Mouse (Mus musculus) hindbrain, postnatal 0 days (tissue): ENCODE measurements at regions not wholly inside any gene's neighbourhood (a gene's known extent, or its start where the extent isn't known, plus 50 kb on each side); places are given as distances from the start of the nearest gene placed in this dataset.
A peak's percentile ranks its signal among the peaks of the same experiment; 100 is the strongest.
"Not testable (repeated sequence)": the region's sequence is repeated elsewhere in the genome, so short reads cannot be mapped to it uniquely, and the experiment has no call there.

Experiments used
- ATAC-seq: fragments of 200-750 bp; cut with Nextera tagmentation; 2 replicates; pipeline ENCODE4 v1.8.0; 2017; ENCODE audit warnings: mild to moderate bottlenecking, moderate TSS enrichment, moderate library complexity
- DNase-seq: peaks from one replicate; pipeline ENCODE4 v3.0.0-alpha.2; 2015; ENCODE audit warnings: low spot score
- H3K27ac ChIP-seq: fragments of 300-500 bp; sonication (generic); 2 replicates; pipeline ENCODE4 v1.5.1; 2014; ENCODE audit warnings: mild to moderate bottlenecking
- H3K27me3 ChIP-seq: fragments of 300-500 bp; sonication (generic); 2 replicates; pipeline ENCODE4 v1.6.1; 2014; ENCODE audit warnings: low read length, mixed read lengths; ENCODE audit not compliant: insufficient read depth
- H3K36me3 ChIP-seq: fragments of 300-500 bp; sonication (generic); 2 replicates; pipeline ENCODE4 v1.6.1; 2014; ENCODE audit warnings: low read length, mixed read lengths; ENCODE audit not compliant: insufficient read depth
- H3K4me1 ChIP-seq: fragments of 300-500 bp; sonication (generic); 2 replicates; pipeline ENCODE4 v1.6.1; 2014; ENCODE audit warnings: antibody characterized with exemption, low read length, mixed read lengths; ENCODE audit not compliant: insufficient read depth
- H3K4me2 ChIP-seq: fragments of 300-500 bp; sonication (generic); 2 replicates; pipeline ENCODE4 v1.6.1; 2014; ENCODE audit warnings: low read depth, mild to moderate bottlenecking, low read length, moderate library complexity, mixed read lengths
- H3K4me3 ChIP-seq: fragments of 300-500 bp; sonication (generic); 2 replicates; pipeline ENCODE4 v1.5.1; 2014; ENCODE audit warnings: low read length
- H3K9ac ChIP-seq: fragments of 300-500 bp; sonication (generic); replicated peaks from 2 replicates; pipeline ENCODE4 v1.6.1; 2014; ENCODE audit warnings: mild to moderate bottlenecking, low read length, moderate library complexity, mixed read lengths
- H3K9me3 ChIP-seq: fragments of 300-500 bp; sonication (generic); 2 replicates; pipeline ENCODE4 v1.6.1; 2016; ENCODE audit warnings: low read length, mixed read lengths
- CTCF ChIP-seq: IDR thresholded peaks from 2 replicates; pipeline ENCODE4 v1.5.1; 2016; ENCODE audit warnings: antibody characterized with exemption, control low read depth, low read depth
- WGBS: fragments of 180-500 bp; shearing (Covaris S2); extraction: QIAGEN DNeasy Blood & Tissue Kit; methylation state at CpG from one replicate; pipeline ENCODE4 v1.1.7; 2014; 5-methylcytosine and 5-hydroxymethylcytosine counted together

DNA sequence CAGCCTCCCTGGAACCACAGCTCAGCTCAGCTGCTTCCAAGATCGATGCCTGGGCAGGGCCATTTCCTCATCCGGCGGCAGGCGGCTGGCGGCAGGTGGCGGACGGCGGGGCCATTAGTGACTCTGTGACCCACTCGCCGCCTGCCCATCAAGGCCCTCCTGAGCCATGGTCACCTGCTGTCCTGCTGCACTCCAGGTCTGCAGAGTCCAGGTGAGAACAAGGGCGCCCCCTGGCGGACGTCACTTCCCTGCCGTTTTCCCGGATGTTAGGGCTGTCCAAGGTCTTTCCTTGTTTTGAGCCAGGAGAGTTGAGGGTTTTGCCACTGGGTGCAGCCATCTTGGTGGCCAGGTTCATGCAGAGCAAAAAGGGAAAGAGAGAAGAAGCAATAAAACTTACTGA lies 134.7 kb downstream of the Katnal1 start:
- no peaks in the 10 kb centered on the region for H3K27me3 ChIP-seq
- DNase-seq (peak; percentile 72), ATAC-seq (peak; percentile 48)
- no peak overlapping the region for H3K27ac ChIP-seq
- no peak overlapping the region for H3K4me3 ChIP-seq
- H3K9me3 ChIP-seq = no peaks in the 10 kb centered on the region
- no peaks in the 10 kb centered on the region for H3K36me3 ChIP-seq
- TF ChIP-seq CTCF = peak; percentile 83
- H3K4me2 ChIP-seq = no peak overlapping the region
- H3K9ac ChIP-seq = no peak overlapping the region
- no peaks in the 10 kb centered on the region for H3K4me1 ChIP-seq
- 40% methylated on average over 15 of the region's 15 CpGs for WGBS

DNA sequence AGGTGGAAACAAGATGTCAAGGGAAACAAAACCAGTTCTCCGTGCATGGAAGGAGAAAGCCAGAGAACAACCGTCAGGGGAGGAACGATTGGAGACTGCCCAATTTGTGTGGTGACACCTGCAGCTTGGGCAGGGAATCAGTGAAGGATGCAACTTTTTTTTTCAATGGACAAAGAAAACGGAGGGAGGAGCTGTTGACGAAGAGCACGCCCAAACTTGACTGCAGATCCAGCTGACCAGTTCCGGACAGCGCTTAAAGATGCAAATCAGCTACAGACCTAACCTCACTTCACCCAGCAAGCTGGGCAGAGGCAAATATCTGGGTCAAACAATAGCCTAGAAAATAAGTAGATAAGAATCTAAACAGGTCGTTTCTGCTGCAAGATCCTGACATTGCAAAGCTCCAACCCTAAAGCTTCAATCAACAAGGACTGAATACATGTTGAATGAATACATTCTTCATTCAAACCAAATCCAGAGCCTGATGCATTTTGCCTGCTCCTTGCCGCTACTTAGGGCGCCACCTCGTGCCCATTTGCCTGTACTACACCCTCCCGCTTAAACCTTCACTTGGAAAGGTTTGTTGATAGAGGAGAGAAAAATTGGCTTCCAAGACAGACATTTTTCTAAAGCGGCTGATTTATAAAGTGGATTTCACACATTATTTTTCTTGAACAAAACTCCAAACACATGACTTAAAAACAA lies 136.2 kb downstream of the Katnal1 start:
- Histone ChIP-seq H3K4me3 (no peak overlapping the region), H3K4me1 (no peaks in the 10 kb centered on the region), H3K4me2 (peak overlapping the region; percentile 32; the same call in 1 of the 2 replicates), H3K27ac (no peak overlapping the region), H3K9me3 (no peaks in the 10 kb centered on the region), H3K9ac (no peak overlapping the region), H3K27me3 (no peaks in the 10 kb centered on the region), H3K36me3 (no peaks in the 10 kb centered on the region)
- DNase-seq (peak; percentile 92), ATAC-seq (0 out of 2 replicates have a peak, but pooled peaks have one; percentile 16)
- peak; percentile 97 for TF ChIP-seq CTCF
- WGBS = 7% methylated on average over 14 of the region's 14 CpGs

DNA sequence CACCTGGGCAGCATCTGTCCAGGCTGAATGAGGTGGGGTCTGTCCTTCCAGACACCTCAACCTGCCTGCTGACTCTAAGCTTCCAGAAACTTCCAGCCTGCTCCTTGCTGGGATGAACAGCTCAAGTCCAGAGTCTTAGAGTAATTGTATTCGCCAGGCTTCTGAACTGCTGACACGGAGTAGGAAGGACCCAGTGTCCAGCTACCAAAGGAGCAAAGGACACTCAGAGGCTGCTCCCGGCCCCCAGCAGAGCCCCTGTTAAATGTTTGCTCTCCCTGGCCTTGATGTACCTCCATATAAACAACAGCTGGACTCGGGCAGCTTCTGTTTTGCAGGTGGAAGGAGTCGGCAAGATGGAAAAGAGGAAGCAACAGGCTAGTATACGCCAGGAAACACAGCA lies 137.5 kb downstream of the Katnal1 start:
- Histone ChIP-seq H3K9me3 (no peaks in the 10 kb centered on the region), H3K27me3 (no peaks in the 10 kb centered on the region), H3K4me3 (no peak overlapping the region), H3K4me1 (no peaks in the 10 kb centered on the region), H3K4me2 (no peak overlapping the region), H3K27ac (no peak overlapping the region), H3K36me3 (no peaks in the 10 kb centered on the region), H3K9ac (no peak overlapping the region)
- no peak for TF ChIP-seq CTCF
- WGBS = 82% methylated on average over 6 of the region's 6 CpGs
- ATAC-seq = no peak
- no peak for DNase-seq

DNA sequence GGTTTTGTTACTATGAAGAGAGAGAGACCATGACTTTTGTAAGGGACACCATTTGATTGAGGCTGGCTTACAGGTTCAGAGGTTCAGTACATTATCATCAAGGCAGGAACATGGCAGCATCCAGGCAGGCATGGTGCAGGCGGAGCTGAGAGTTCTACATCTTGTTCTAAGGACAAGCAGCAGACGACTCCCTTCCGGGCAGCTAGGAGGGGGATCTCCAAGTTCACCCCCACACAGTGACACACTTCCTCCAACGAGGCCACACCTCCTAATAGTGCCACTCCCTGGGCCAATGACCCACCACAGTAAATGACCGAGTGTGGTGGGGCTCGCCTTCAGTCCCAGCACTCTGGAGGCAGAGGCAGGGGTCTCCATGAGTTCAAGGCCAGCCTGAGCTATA lies 138.8 kb downstream of the Katnal1 start:
- ATAC-seq, H3K9ac ChIP-seq, H3K4me3 ChIP-seq, H3K4me1 ChIP-seq, H3K27me3 ChIP-seq, H3K9me3 ChIP-seq, H3K27ac ChIP-seq, H3K36me3 ChIP-seq, H3K4me2 ChIP-seq, DNase-seq: not testable (repeated sequence)
- WGBS = 83% methylated on average over 6 of the region's 6 CpGs

DNA sequence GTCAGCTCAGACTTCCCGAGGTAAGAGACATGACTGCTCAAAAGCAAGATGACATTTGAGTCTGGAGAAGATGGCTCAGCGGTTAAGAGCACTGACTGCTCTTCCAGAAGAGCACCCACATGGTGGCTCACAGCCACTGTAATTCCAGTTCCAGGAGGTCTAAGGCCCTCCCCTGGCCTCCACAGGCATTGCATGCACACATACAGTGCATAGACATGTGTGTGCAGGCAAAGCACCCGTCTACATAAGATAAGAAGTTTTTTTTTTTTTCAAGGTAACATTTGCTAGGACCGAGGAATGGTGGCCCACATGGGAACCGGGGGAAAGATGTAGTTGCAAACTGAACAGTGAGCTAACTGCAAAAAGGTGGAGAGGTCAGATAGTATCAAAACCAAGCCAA lies 139.3 kb downstream of the Katnal1 start:
- H3K27me3 ChIP-seq = no peaks in the 10 kb centered on the region
- no peak overlapping the region for H3K27ac ChIP-seq
- H3K36me3 ChIP-seq = no peaks in the 10 kb centered on the region
- DNase-seq (peak; percentile 34), ATAC-seq (no peak)
- no peak overlapping the region for H3K4me3 ChIP-seq
- WGBS = 79% methylated on average over 5 of the region's 5 CpGs
- TF ChIP-seq CTCF = peak; percentile 55
- H3K4me1 ChIP-seq = no peaks in the 10 kb centered on the region
- H3K9ac ChIP-seq = no peak overlapping the region
- no peaks in the 10 kb centered on the region for H3K9me3 ChIP-seq
- H3K4me2 ChIP-seq = no peak overlapping the region

DNA sequence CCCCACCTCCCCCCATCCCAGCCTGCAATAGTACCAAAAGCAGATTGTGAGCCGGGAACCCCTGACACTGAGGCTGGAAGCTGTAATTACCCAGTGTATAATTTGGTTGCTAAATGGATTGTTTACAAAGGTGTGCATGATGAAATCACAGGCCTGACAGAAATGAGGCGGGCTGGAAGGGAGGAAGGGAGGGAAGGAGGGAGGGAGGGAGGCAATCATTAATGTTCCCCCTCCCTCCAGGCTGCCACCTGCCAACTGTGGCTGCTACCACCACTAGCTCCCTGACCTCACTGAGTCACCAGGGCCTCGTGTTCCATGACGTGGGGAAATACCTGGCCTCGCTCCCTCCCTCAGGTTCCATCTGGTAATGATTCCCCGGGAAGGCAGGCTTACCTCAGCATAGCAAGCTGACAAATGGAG lies 140.0 kb downstream of the Katnal1 start:
- Histone ChIP-seq H3K9me3 (no peaks in the 10 kb centered on the region), H3K4me3 (no peak overlapping the region), H3K4me2 (no peak overlapping the region), H3K36me3 (no peaks in the 10 kb centered on the region), H3K27me3 (no peaks in the 10 kb centered on the region), H3K9ac (no peak overlapping the region), H3K4me1 (no peaks in the 10 kb centered on the region), H3K27ac (no peak overlapping the region)
- ATAC-seq = no peak
- TF ChIP-seq CTCF = no peak
- WGBS = 55% methylated on average over 6 of the region's 6 CpGs
- no peak for DNase-seq

DNA sequence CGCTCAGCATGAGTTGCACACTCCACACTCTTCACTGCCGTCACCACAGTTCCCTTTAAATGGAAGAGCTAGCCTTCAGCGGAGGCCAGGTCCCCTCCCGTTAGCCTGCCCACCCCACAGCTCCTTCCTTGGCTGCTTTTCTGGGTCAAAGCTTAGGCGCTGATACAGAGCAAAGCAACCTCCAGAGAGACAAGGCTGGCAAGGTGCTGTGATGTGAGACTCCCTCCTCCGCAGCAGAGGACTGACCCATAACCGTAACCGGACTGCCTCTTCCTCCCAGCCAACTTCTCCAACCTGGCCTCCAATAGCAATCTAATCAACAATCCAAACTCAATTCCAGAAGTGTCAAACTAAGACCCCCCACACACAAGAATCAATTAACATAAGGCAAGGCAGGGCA lies 140.4 kb downstream of the Katnal1 start:
- no peak for TF ChIP-seq CTCF
- H3K9ac ChIP-seq = no peak overlapping the region
- H3K36me3 ChIP-seq = no peaks in the 10 kb centered on the region
- no peaks in the 10 kb centered on the region for H3K9me3 ChIP-seq
- H3K4me2 ChIP-seq = no peak overlapping the region
- DNase-seq (no peak), ATAC-seq (no peak)
- no peak overlapping the region for H3K27ac ChIP-seq
- 92% methylated on average over 8 of the region's 8 CpGs for WGBS
- H3K27me3 ChIP-seq = no peaks in the 10 kb centered on the region
- no peak overlapping the region for H3K4me3 ChIP-seq
- H3K4me1 ChIP-seq = no peaks in the 10 kb centered on the region
